Mouse (Mus musculus) embryonic fibroblast, embryonic 13.5 days (primary cell): ENCODE measurements around the gene Pygo1.
A peak's percentile ranks its signal among the peaks of the same experiment; 100 is the strongest.

Experiments used
- CTCF ChIP-seq: IDR thresholded peaks from 2 replicates; pipeline ENCODE4 v1.5.1; 2011; ENCODE audit warnings: mild to moderate bottlenecking, control low read depth, low read length, moderate library complexity, borderline replicate concordance; ENCODE audit not compliant: insufficient read depth
- POLR2A ChIP-seq: IDR thresholded peaks from 2 replicates; pipeline ENCODE4 v1.6.1; 2011; ENCODE audit warnings: low read depth, mild to moderate bottlenecking, control low read depth, low read length, moderate library complexity

- TF ChIP-seq CTCF (0 out of 2 replicates have a peak, but pooled peaks have one; percentile 2), POLR2A (no peak)
These were observed 18.0 kb downstream of the Pygo1 start for GRCm38 (mm10) chr9:72943424-72943823.
